Mouse (Mus musculus) midbrain, embryonic 11.5 days (tissue): ENCODE measurements around the gene Aars. TPM values are rescaled to one million over a fixed set of nuclear protein-coding genes. Genes with fewer than 3 reads are reported as not detected.
A peak's percentile ranks its signal among the peaks of the same experiment; 100 is the strongest.
"Not testable (repeated sequence)": the region's sequence is repeated elsewhere in the genome, so short reads cannot be mapped to it uniquely, and the experiment has no call there.

Source experiments
- ATAC-seq: fragments of 200-750 bp; cut with Nextera tagmentation; 2 replicates; pipeline ENCODE4 v1.8.0; 2017; ENCODE audit warnings: moderate TSS enrichment, moderate library complexity; ENCODE audit not compliant: low FRiP score
- DNase-seq: peaks from one replicate; pipeline ENCODE4 v3.0.0; 2015; ENCODE audit warnings: low spot score; ENCODE audit errors: missing footprints
- H3K27ac ChIP-seq: fragments of 300-500 bp; sonication (generic); 2 replicates; pipeline ENCODE4 v1.5.1; 2014; ENCODE audit warnings: low read depth, low read length
- H3K27me3 ChIP-seq: fragments of 300-500 bp; sonication (generic); 2 replicates; pipeline ENCODE4 v1.6.1; 2014; ENCODE audit warnings: mild to moderate bottlenecking, low read length, moderate library complexity, mixed read lengths; ENCODE audit not compliant: control insufficient read depth, insufficient read depth
- H3K36me3 ChIP-seq: fragments of 300-500 bp; sonication (generic); 2 replicates; pipeline ENCODE4 v1.6.1; 2014; ENCODE audit warnings: mild to moderate bottlenecking, low read length, moderate library complexity, mixed read lengths; ENCODE audit not compliant: control insufficient read depth, insufficient read depth
- H3K4me1 ChIP-seq: fragments of 300-500 bp; sonication (generic); 2 replicates; pipeline ENCODE4 v1.6.1; 2014; ENCODE audit warnings: low read length; ENCODE audit not compliant: control insufficient read depth, insufficient read depth
- H3K4me2 ChIP-seq: fragments of 300-500 bp; sonication (generic); 2 replicates; pipeline ENCODE4 v1.6.1; 2014; ENCODE audit warnings: mild to moderate bottlenecking, moderate library complexity
- H3K4me3 ChIP-seq: fragments of 300-500 bp; sonication (generic); 2 replicates; pipeline ENCODE4 v1.5.1; 2014; ENCODE audit warnings: low read depth, low read length
- H3K9ac ChIP-seq: fragments of 300-500 bp; sonication (generic); 2 replicates; pipeline ENCODE4 v1.6.1; 2014; ENCODE audit warnings: low read length
- H3K9me3 ChIP-seq: fragments of 300-500 bp; sonication (generic); 2 replicates; pipeline ENCODE4 v1.6.1; 2016; ENCODE audit warnings: low read length; ENCODE audit not compliant: control insufficient read depth
- WGBS: fragments of 180-500 bp; shearing (Covaris S2); extraction: QIAGEN DNeasy Blood & Tissue Kit; methylation state at CpG from one replicate; pipeline ENCODE4 v1.1.7; 2014; 5-methylcytosine and 5-hydroxymethylcytosine counted together
- polyA plus RNA-seq: library from polyadenylated mRNA; unstranded; fragments of >200 nt; fragmentation: Nextera tagmentation; extraction: Ambion mirVana; gene quantifications from 2 replicates; pipeline ENCODE4 v1.2.1, GENCODE M21; 2014

Gene Aars
- polyA plus RNA-seq: 73.2 and 79.9 TPM in 2 replicates

GRCm38 (mm10) chr8:111032916-111033315 is at the start of gene Aars:
Gene Aars, plus strand, starts transcription at chr8:111033144.
- Histone ChIP-seq H3K4me3 (peak within 1 kb of the TSS; percentile 75), H3K4me1 (peaks cover 14% of the 10 kb centered on the region), H3K9me3 (no peaks in the 10 kb centered on the region), H3K9ac (peak within 1 kb of the TSS; percentile 88), H3K4me2 (peak within 1 kb of the TSS; percentile 62), H3K27ac (peak within 1 kb of the TSS; percentile 79), H3K27me3 (no peaks in the 10 kb centered on the region), H3K36me3 (peaks cover 7% of the 10 kb centered on the region; the same call in 1 of the 2 replicates)
- ATAC-seq: no peak
- WGBS: 94% methylated on average over 7 of the region's 7 CpGs
- DNase-seq: no peak

DNA sequence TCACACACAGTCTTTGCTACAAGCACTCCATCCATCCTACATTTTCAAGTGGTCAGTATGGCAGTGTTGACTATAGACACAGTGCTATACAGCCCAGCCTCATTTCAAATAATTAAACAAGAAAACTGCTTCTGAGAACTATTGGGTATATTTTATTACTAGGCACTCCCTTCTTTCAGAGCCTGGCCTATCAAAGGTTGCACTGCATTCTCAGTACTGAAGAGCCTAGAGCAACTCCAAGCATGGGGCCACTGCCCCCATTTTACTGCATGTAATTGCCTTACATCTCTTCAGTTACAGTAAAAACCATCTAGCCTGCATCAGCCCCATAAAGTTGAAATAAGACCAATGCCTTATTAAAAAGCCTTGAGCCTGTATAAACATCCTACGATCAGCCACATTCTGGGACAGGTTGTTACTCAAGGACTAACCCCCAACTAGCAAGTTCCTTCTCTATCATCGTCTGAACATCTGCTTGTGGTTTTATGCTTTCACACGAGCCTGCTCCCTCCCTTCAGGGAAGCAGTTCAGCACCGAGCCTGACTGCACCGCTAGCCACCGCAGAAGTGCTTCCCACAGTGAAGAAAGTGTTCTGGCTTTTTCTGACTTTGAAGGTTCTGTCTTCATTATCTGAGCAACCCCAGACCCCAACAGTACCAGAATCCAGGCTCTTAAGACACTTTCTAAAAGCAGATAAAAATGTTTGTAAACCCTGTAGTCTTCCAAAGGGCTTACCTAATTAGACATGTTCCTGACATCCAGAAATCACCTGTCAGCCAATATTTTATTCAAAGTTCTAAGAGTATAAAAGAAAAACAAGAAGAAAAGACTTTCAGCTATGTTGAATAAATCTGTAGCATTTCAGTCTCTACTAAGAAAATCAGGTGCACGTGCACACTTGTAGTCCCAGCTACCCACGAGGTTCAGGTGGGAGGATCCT is 44.9 kb upstream of the Aars start:
- no peak overlapping the region for H3K9ac ChIP-seq
- DNase-seq: no peak
- ATAC-seq: no peak
- no peak overlapping the region for H3K4me3 ChIP-seq
- H3K36me3 ChIP-seq: peaks cover 34% of the 10 kb centered on the region
- H3K4me1 ChIP-seq: no peaks in the 10 kb centered on the region
- 84% methylated on average over 8 of the region's 8 CpGs for WGBS
- no peaks in the 10 kb centered on the region for H3K9me3 ChIP-seq
- H3K4me2 ChIP-seq: no peak overlapping the region
- H3K27me3 ChIP-seq: no peaks in the 10 kb centered on the region
- H3K27ac ChIP-seq: no peak overlapping the region

DNA sequence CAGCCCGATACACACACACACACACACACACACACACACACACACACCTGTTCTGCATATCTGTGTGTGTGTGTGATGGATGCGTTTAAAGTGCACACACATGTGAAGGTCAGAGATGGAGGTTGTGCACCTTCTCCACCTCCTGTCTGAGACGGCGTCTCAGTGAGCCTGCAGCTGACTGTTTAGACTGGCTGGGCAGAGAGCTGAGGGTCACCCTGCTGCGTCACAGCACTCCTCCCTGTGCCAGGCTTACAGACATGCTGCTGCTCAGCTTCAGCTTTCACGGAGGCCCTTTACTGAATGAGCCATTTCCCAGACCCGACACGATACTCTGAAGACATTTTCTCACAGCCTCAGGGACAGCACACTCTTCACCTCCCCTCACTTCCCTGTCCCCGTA is 42.9 kb upstream of the Aars start:
- H3K4me1 ChIP-seq: no peaks in the 10 kb centered on the region
- WGBS: 92% methylated on average over 9 of the region's 9 CpGs
- no peaks in the 10 kb centered on the region for H3K27me3 ChIP-seq
- H3K9me3 ChIP-seq: no peaks in the 10 kb centered on the region
- ATAC-seq (no peak), DNase-seq (no peak)
- H3K27ac ChIP-seq: no peak overlapping the region
- peaks cover 27% of the 10 kb centered on the region for H3K36me3 ChIP-seq
- H3K4me3 ChIP-seq: no peak overlapping the region
- no peak overlapping the region for H3K9ac ChIP-seq
- no peak overlapping the region for H3K4me2 ChIP-seq

DNA sequence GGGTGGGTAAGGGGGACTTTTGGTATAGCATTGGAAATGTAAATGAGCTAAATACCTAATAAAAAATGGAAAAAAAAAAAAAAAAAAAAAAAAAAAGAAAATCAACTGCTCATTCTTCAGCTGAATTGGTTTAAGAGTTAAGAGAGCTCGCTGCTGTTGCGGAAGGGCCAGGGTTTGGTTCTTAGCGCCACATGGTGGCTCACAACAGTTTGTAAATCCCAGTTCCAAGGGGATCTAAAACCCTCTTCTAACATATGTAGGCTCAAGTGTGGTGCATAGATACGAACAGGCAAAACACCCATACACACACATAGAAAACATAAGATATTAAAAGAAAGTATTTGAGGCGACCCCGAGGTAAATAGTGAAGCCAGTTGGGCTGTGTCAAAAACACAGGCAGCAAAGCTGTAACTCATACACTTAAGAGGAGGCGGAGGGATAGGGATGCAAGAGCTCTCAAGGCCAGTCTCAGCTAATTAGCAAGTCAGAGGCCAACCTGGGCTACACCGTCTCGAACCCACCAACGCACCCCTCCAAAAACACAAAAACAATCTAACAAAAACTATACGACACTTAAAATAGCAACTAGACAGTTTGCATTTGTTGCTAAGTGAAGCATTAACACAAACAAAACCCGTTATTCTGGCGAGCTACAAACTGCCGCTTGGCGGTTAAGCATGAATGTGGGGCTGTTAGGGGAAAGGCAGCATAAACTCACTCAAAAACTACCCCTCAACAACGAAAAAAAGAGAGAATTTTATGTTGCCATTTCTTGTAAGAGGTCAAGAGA is 36.1 kb upstream of the Aars start:
- no peaks in the 10 kb centered on the region for H3K27me3 ChIP-seq
- 37% methylated on average over 16 of the region's 16 CpGs for WGBS
- peak overlapping the region; percentile 93 for H3K4me3 ChIP-seq
- peaks cover 6% of the 10 kb centered on the region; the same call in 1 of the 2 replicates for H3K36me3 ChIP-seq
- peaks cover 3% of the 10 kb centered on the region; the same call in 1 of the 2 replicates for H3K4me1 ChIP-seq
- no peak overlapping the region for H3K27ac ChIP-seq
- DNase-seq (peak; percentile 86), ATAC-seq (no peak)
- no peaks in the 10 kb centered on the region for H3K9me3 ChIP-seq
- H3K9ac ChIP-seq: peak overlapping the region; percentile 82
- peak overlapping the region; percentile 85 for H3K4me2 ChIP-seq

DNA sequence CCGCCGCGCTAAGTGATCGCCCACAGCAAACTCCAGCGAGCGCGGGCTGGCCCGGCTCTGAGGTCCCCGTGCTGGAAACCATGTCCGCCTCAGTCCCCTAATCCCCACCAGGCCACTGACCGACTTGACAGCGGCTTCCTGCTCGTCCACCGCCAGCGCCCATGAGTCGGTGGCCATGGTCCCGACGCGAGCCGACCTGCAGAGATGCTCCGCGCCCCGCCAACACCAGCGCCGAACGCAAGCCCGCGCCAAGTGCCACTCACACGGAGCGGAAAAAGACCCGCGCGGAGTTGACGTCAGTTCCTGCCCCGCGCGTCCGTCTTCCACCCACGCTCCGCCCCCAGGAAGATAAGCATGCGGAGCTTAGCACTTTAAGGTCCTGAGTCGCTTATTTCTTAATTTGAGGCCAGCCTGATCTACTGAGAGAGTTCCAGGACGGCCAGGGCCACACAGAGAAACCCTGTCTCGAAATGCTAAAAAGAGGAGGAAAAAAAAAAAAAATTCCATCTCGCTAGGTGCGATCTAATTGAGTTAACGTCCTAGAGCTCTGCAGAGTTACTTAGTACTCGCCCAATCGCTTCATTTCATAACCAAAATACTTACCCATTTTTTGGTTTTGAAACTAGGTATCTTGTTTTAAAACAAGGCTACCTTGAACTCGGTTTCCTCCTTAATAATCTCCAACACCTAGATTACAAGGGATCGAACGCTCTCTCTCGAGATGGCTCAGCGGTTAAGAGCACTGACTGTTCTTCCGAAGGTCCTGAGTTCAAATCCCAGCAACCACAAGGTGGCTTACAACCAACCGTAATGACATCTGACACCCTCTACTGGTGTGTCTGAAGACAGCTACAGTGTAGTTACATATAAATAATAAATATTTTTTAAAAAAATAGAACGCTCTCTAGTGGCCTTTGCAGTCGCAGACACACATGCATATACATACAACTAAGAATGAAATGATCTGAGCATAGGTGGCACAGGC is 35.1 kb upstream of the Aars start, which contains the start of gene Ddx19a:
TSS of gene Ddx19a (minus strand) at position 254 of the 985 bp plus-strand sequence.
- peak within 1 kb of the TSS; percentile 82 for H3K9ac ChIP-seq
- peak within 1 kb of the TSS; percentile 93 for H3K4me3 ChIP-seq
- H3K36me3 ChIP-seq: peaks cover under 1% of the 10 kb centered on the region; the same call in 1 of the 2 replicates
- no peaks in the 10 kb centered on the region for H3K27me3 ChIP-seq
- H3K4me1 ChIP-seq: peaks cover 3% of the 10 kb centered on the region; the same call in 1 of the 2 replicates
- ATAC-seq: peak; percentile 94
- 4% methylated on average over 58 of the region's 58 CpGs for WGBS
- H3K9me3 ChIP-seq: no peaks in the 10 kb centered on the region
- H3K27ac ChIP-seq: peak within 1 kb of the TSS; percentile 40
- peak; percentile 97 for DNase-seq
- H3K4me2 ChIP-seq: peak within 1 kb of the TSS; percentile 85

DNA sequence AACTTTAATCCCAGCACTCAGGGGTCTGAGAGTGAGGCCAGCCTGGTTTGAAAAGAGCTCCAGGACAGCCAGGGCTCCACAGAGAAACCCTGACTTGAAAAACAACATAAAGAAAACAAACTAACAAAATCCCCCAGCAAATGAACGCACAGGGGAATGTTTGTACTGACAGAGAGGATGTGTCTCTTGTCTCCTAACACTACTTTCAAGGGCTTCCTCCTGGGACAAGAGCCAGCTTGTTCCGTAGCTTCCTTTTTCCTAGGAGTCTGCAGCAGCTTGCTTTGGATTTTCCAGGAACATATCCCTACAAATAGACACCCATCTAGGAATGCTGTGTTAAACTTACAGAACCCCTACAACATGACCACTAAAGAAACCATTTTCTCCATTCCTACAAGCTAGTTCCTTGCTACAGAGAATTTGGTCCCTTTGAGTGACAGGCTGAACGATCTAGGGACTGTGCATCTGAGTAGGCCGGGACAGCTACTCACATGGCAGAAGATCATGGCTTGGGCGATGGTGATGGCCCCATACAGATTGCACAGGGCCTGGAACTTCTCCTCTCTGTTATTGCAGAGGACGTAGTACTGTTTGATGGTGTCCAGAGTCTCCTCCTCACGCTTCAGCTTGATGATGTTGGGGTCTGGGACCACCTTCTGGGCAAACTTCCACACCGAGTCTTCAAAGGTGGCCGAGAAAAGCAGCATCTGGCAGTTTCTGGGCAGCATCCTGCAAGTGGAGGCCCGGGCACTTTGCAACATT is 22.5 kb upstream of the Aars start:
- not testable (repeated sequence) for H3K36me3 ChIP-seq, H3K27ac ChIP-seq, ATAC-seq, H3K4me2 ChIP-seq, H3K9me3 ChIP-seq, H3K27me3 ChIP-seq, H3K4me1 ChIP-seq, H3K9ac ChIP-seq, H3K4me3 ChIP-seq, DNase-seq
- 90% methylated on average over 7 of the region's 10 CpGs for WGBS

- not testable (repeated sequence) for H3K4me2 ChIP-seq, H3K4me3 ChIP-seq, H3K27ac ChIP-seq, ATAC-seq, H3K9me3 ChIP-seq, DNase-seq, H3K27me3 ChIP-seq, H3K4me1 ChIP-seq, H3K36me3 ChIP-seq, H3K9ac ChIP-seq
- WGBS: 100% methylated on average over 1 of the region's 2 CpGs
Measured at GRCm38 (mm10) chr8:111026609-111027008, 6.3 kb upstream of the Aars start.
